Mouse (Mus musculus) embryonic facial prominence, embryonic 14.5 days (tissue): ENCODE measurements around the gene Anks1. TPM values are rescaled to one million over a fixed set of nuclear protein-coding genes. Genes with fewer than 3 reads are reported as not detected.

ENCODE experiments used
- ATAC-seq: fragments of 200-750 bp; cut with Nextera tagmentation; 2 replicates; pipeline ENCODE4 v1.8.0; 2017; ENCODE audit warnings: low read depth, moderate number of reproducible peaks, moderate TSS enrichment
- DNase-seq: peaks from one replicate; pipeline ENCODE4 v3.0.0-alpha.2; 2015; ENCODE audit warnings: low spot score
- H3K27ac ChIP-seq: fragments of 300-500 bp; sonication (generic); replicated peaks from 2 replicates; pipeline ENCODE4 v1.5.1; 2014; ENCODE audit warnings: low read depth, mild to moderate bottlenecking, low read length, moderate library complexity
- H3K27me3 ChIP-seq: fragments of 300-500 bp; sonication (generic); replicated peaks from 2 replicates; pipeline ENCODE4 v1.6.1; 2014; ENCODE audit warnings: low read length; ENCODE audit not compliant: control insufficient read depth, insufficient read depth
- H3K36me3 ChIP-seq: fragments of 300-500 bp; sonication (generic); 2 replicates; pipeline ENCODE4 v1.6.1; 2014; ENCODE audit warnings: low read length, mixed read lengths; ENCODE audit not compliant: control insufficient read depth, insufficient read depth
- H3K4me1 ChIP-seq: fragments of 300-500 bp; sonication (generic); 2 replicates; pipeline ENCODE4 v1.6.1; 2014; ENCODE audit warnings: antibody characterized with exemption, low read length; ENCODE audit not compliant: control insufficient read depth, insufficient read depth
- H3K4me2 ChIP-seq: fragments of 300-500 bp; sonication (generic); 2 replicates; pipeline ENCODE4 v1.6.1; 2014; ENCODE audit warnings: low read depth, mild to moderate bottlenecking, low read length, moderate library complexity, mixed read lengths
- H3K4me3 ChIP-seq: fragments of 300-500 bp; sonication (generic); 2 replicates; pipeline ENCODE4 v1.5.1; 2014; ENCODE audit warnings: low read depth, mild to moderate bottlenecking, low read length
- H3K9ac ChIP-seq: fragments of 300-500 bp; sonication (generic); 2 replicates; pipeline ENCODE4 v1.6.1; 2014; ENCODE audit warnings: low read depth, mild to moderate bottlenecking, low read length, moderate library complexity, mixed read lengths
- H3K9me3 ChIP-seq: fragments of 300-500 bp; sonication (generic); 2 replicates; pipeline ENCODE4 v1.6.1; 2016; ENCODE audit warnings: low read length; ENCODE audit not compliant: control insufficient read depth
- WGBS: fragments of 180-500 bp; shearing (Covaris S2); extraction: QIAGEN DNeasy Blood & Tissue Kit; methylation state at CpG from one replicate; pipeline ENCODE4 v1.1.7; 2014; 5-methylcytosine and 5-hydroxymethylcytosine counted together
- polyA plus RNA-seq: library from polyadenylated mRNA; unstranded; fragments of >200 nt; fragmentation: Nextera tagmentation; extraction: Ambion mirVana; gene quantifications from 2 replicates; pipeline ENCODE4 v1.2.1, GENCODE M21; 2014

Anks1 gene
- polyA plus RNA-seq, 1 experiment from 2014 or later: 14.2 TPM

DNA sequence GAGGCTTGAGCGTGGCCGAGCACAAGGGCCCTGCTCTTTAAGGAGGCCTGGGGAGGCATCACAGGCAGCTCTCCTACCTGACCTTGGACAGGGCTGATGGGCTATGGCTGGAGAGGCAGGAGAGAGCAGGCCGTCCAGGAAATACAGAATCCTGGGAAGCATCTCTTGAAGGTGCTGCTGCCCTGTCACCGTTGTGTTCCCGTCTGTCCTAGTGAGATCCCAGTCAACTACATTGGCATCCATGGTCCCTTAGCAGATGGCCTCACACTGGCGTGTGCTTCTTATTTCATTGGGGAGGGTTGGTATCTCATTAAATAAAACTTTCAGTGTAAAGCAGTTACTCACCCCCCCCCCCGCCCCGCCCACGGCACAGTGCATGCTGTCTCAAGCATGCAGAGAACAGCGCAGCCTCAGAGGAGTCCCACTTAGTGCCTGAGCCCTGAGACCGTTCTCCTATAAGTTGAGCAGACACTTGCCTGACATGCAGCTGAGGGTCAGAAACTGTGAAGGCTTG lies 57.5 kb downstream of the Anks1 start:
- Histone ChIP-seq H3K9ac (no peak overlapping the region), H3K4me1 (0 out of 2 replicates have a peak, but pooled peaks cover 10% of the 10 kb centered on the region), H3K4me3 (no peak overlapping the region), H3K27me3 (no peaks in the 10 kb centered on the region), H3K4me2 (no peak overlapping the region), H3K36me3 (no peaks in the 10 kb centered on the region), H3K27ac (no peak overlapping the region), H3K9me3 (no peaks in the 10 kb centered on the region)
- DNase-seq (no peak), ATAC-seq (no peak)
- WGBS: 83% methylated on average over 11 of the region's 11 CpGs

GRCm38 (mm10) chr17:27967529-27967928 lies 58.4 kb downstream of the Anks1 start:
- DNase-seq (no peak), ATAC-seq (no peak)

DNA sequence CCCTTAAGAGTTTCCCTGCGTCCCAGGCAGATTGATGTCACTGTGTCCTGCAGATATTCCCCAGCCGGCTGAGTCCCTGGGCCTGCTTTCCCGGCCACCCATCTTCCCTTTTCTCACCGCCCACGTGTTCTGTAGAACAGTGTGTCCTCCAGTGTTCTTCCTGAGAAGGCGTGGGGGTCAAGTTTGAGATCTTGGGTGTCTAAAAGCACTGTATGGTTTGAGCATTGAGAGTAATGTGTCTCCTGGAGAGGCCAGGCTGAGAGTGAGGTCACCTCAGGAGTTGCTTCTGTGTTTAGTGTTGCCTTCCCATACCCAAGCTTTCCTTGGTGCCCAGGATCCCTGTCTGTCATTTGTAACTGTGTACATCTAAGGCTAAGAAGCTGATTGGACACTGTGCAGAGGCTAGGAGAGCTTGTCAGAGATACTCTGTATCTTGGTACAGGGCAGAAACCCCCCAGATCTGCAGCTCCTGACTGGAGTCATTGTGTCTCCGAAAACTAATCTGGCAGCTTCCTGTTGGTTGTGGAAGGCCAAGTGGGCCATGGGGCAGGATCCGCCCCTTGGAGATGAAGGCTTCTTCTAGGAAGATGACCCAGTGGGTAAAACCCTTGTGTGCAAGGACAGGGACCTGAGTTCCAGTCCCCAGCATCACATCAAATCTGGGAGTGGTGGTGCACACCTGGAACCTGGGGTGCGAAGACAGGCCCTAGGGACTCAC lies 59.1 kb downstream of the Anks1 start:
- no peaks in the 10 kb centered on the region for H3K27me3 ChIP-seq
- no peaks in the 10 kb centered on the region for H3K36me3 ChIP-seq
- DNase-seq (no peak), ATAC-seq (no peak)
- 0 out of 2 replicates have a peak, but pooled peaks cover 10% of the 10 kb centered on the region for H3K4me1 ChIP-seq
- H3K9ac ChIP-seq: no peak overlapping the region
- no peaks in the 10 kb centered on the region for H3K9me3 ChIP-seq
- H3K4me3 ChIP-seq: no peak overlapping the region
- no peak overlapping the region for H3K4me2 ChIP-seq
- H3K27ac ChIP-seq: no peak overlapping the region
- WGBS: 83% methylated on average over 9 of the region's 9 CpGs

More at GRCm38 (mm10) chr17:27967529-27967928, 58.4 kb downstream of the Anks1 start:
- Histone ChIP-seq H3K9me3 (no peaks in the 10 kb centered on the region), H3K9ac (no peak overlapping the region), H3K36me3 (no peaks in the 10 kb centered on the region), H3K4me2 (no peak overlapping the region), H3K4me1 (0 out of 2 replicates have a peak, but pooled peaks cover 10% of the 10 kb centered on the region), H3K27ac (no peak overlapping the region), H3K4me3 (no peak overlapping the region), H3K27me3 (no peaks in the 10 kb centered on the region)
- WGBS: 88% methylated on average over 7 of the region's 7 CpGs

DNA sequence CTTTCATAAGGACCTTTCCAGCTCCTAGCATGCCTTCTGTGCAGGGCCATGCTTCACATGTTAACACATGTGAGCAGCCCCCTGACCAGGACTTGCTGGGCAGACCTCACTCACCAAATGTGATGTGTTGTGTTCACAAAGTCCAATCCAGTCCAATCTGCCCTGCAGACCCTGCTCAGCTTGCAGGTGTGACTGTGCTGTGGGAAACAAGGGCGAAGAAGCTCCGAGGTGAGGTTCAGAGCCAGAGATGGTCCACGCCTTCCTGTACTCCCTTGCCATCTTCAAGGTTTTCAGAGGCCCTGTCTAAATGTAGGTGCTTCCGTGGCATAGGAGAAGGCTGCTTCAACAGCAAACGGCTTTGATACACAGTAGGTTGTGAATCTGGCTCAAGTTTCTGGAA lies 59.8 kb downstream of the Anks1 start:
- no peaks in the 10 kb centered on the region for H3K36me3 ChIP-seq
- DNase-seq (no peak), ATAC-seq (no peak)
- no peak overlapping the region for H3K4me2 ChIP-seq
- H3K9ac ChIP-seq: no peak overlapping the region
- no peaks in the 10 kb centered on the region for H3K9me3 ChIP-seq
- WGBS: 91% methylated on average over 5 of the region's 5 CpGs
- 0 out of 2 replicates have a peak, but pooled peaks cover 10% of the 10 kb centered on the region for H3K4me1 ChIP-seq
- no peak overlapping the region for H3K4me3 ChIP-seq
- no peaks in the 10 kb centered on the region for H3K27me3 ChIP-seq
- no peak overlapping the region for H3K27ac ChIP-seq

DNA sequence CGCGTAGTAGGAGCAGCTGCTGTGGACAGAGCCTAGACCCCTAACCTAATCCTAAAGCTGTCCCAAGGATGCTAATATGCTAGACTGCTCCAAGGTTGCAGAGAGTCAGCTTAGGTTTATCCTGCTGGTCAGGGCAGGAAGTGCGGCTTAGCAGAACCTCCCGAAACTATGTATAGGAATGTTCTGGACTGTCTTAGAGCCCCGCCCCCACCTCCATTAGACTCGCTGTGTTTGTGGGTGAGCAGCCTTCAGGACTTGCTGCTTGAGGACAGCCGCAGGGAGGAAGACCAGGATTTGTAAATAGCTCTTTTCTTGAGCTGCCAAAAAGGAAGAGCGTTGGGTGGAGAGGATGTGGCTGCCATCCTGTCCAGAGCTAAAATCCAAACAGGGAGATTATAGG lies 60.3 kb downstream of the Anks1 start:
- DNase-seq: no peak

GRCm38 (mm10) chr17:27969896-27970295 lies 60.8 kb downstream of the Anks1 start:
- H3K4me3 ChIP-seq: no peak overlapping the region
- no peak for ATAC-seq
- H3K9ac ChIP-seq: no peak overlapping the region
- H3K27ac ChIP-seq: no peak overlapping the region
- no peaks in the 10 kb centered on the region for H3K9me3 ChIP-seq
- DNase-seq: no peak
- no peak overlapping the region for H3K4me2 ChIP-seq
- WGBS: 87% methylated on average over 5 of the region's 5 CpGs
- 0 out of 2 replicates have a peak, but pooled peaks cover 10% of the 10 kb centered on the region for H3K4me1 ChIP-seq
- H3K27me3 ChIP-seq: no peaks in the 10 kb centered on the region
- no peaks in the 10 kb centered on the region for H3K36me3 ChIP-seq

More for the DNA sequence above, 60.3 kb downstream of the Anks1 start:
- H3K9me3 ChIP-seq: no peaks in the 10 kb centered on the region
- ATAC-seq: peak; percentile 50; the same call in 1 of the 2 replicates
- H3K27ac ChIP-seq: no peak overlapping the region
- no peak overlapping the region for H3K4me3 ChIP-seq
- no peak overlapping the region for H3K4me2 ChIP-seq
- H3K4me1 ChIP-seq: 0 out of 2 replicates have a peak, but pooled peaks cover 10% of the 10 kb centered on the region
- WGBS: 70% methylated on average over 8 of the region's 8 CpGs
- no peak overlapping the region for H3K9ac ChIP-seq
- H3K27me3 ChIP-seq: no peaks in the 10 kb centered on the region
- H3K36me3 ChIP-seq: no peaks in the 10 kb centered on the region

DNA sequence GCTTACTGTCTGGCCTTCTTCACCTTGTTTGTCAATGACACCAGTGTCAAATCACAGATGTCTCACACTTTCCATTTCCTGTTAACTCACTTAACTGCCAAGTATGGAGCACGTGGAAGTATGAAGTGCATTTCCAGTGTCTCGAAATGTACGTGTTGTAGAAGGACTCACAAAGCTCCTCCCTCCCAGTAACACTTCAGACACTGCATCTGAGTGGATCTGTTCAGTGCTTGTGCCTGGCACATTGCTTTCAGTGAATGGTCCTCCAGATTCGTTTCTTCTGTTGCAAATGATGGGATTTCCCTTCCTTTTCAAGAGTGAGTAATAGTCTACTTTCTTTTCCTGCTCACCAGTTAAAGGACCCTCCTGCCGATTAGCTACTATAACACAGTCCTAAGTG lies 61.2 kb downstream of the Anks1 start:
- H3K4me1 ChIP-seq: 0 out of 2 replicates have a peak, but pooled peaks cover 10% of the 10 kb centered on the region
- no peak overlapping the region for H3K4me3 ChIP-seq
- WGBS: 81% methylated on average over 5 of the region's 5 CpGs
- ATAC-seq (no peak), DNase-seq (no peak)
- H3K27ac ChIP-seq: no peak overlapping the region
- H3K9me3 ChIP-seq: no peaks in the 10 kb centered on the region
- no peak overlapping the region for H3K9ac ChIP-seq
- no peaks in the 10 kb centered on the region for H3K36me3 ChIP-seq
- no peaks in the 10 kb centered on the region for H3K27me3 ChIP-seq
- H3K4me2 ChIP-seq: no peak overlapping the region

GRCm38 (mm10) chr17:27971496-27971895 lies 62.4 kb downstream of the Anks1 start:
- no peak for ATAC-seq
- Histone ChIP-seq H3K27ac (no peak overlapping the region), H3K27me3 (no peaks in the 10 kb centered on the region), H3K9ac (no peak overlapping the region), H3K36me3 (peaks cover 6% of the 10 kb centered on the region; the same call in 1 of the 2 replicates), H3K4me3 (no peak overlapping the region), H3K4me1 (0 out of 2 replicates have a peak, but pooled peaks cover 10% of the 10 kb centered on the region), H3K9me3 (no peaks in the 10 kb centered on the region), H3K4me2 (no peak overlapping the region)
- DNase-seq: peak; percentile 90
- 71% methylated on average over 9 of the region's 9 CpGs for WGBS
